Mouse (Mus musculus): ENCODE measurements around the gene Fgf16.

Fgf16 gene
- long read RNA-seq, experiment 1: 0 reads
- long read RNA-seq, experiment 2: 0 reads

GRCm38 (mm10) chrX:105764162-105765004, at the start of gene Fgf16:
Gene Fgf16 (plus strand): TSS chrX:105764279.
- intact Hi-C loops (cut with DNase I): no loop called here

GRCm38 (mm10) chrX:105714740-105715139, 49.3 kb upstream of the Fgf16 start:
- intact Hi-C loops (cut with DNase I): no loop called here

- intact Hi-C loops (cut with DNase I): no loop called here
These were observed 48.2 kb upstream of the Fgf16 start for GRCm38 (mm10) chrX:105715789-105716321.

- intact Hi-C loops (cut with DNase I): no loop called here
These were observed 45.7 kb upstream of the Fgf16 start for GRCm38 (mm10) chrX:105718388-105718787.

DNA sequence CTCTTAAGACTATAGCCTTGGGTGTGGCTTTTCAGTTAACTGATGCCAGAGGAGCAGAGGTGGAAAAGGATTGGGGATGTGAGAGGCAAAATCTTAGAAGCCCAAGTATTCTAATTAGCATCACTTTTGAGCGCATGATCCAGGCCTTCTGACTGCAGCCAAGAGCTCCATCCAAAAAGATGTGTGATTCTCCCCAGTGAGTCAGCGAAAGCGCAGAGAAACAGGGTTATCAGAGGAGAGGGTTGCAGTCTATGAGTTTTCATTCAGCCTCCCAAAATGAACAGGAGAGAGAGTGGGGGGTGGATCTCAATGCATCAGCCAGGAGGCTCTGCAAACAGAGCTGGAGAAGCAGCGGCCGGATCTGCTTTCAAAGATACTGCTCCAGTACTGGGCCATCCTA, 45.1 kb upstream of the Fgf16 start:
- intact Hi-C loops (cut with DNase I): no loop called here

GRCm38 (mm10) chrX:105724174-105724573, 39.9 kb upstream of the Fgf16 start:
- intact Hi-C loops (cut with DNase I): no loop called here

DNA sequence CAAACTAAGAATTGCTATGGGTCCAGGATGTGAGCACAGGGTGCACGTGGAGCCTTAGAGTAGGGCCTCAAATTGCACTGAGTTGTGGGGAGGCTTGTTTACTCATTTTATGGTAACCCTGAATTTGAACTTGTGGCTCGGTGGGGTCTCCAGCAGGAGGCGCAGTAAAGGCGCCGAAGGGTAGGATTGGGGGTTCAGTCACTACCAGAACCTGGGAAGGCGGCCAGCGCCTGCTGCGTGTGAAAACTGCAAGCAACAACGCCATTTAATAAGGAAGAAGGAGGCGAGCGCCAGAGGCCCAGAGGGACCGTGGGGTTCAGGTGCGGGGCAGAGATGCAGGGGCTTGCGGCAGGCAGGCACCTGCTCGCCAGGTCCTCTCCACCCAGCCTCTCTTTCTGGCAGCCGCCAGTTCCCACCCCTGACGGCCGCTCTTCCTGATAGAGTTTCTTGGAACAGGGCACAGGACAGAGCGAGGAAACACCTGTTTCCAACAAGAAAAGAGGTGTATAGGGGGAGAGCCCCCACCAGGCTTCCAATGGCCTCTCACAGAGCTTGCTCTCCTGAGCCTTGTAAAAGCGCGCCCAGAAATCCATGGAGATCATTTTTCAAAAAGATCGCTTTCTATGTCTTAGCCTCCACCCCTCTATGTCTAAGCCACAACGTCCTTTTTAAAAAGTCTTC, 1.1 kb upstream of the Fgf16 start:
- intact Hi-C loops (cut with DNase I): no loop called here

- intact Hi-C loops (cut with DNase I): no loop called here
These were observed 467 bp upstream of the Fgf16 start for GRCm38 (mm10) chrX:105763612-105764011.

DNA sequence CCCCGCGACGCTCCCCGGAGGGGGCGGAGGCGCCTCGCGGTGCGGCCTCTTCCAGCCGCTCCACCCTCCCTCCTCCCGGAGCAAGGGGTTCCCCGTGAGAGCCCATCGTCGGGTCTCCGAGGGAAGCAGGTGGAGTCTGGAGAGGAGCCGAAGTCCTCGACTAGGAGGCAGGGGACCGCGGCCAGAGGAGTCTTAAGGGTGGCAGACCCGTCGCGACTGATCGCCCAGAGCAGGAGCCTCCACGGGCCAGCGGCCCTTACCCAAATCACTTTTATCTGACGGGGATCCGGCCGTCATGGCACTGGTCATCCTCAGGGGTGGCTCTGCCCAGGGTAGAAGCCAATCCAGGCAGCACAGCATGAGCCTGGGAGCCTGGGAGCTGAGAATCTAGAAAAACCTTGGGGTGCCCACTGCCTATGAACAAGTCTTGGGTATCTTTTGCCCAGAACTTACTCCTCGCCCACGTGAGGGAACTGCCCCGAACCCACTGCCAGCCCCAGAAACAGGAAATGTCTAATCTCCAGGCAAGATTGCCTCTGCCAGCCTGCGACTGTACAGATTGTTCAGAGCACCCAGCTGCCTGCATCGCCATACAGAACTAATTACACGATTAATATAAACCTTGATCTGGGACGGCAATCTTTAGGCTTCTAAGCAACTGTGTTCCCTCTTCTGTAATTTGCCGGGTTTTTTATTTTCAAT, 1.1 kb downstream of the Fgf16 start:
- intact Hi-C loops (cut with DNase I): no loop called here

GRCm38 (mm10) chrX:105766013-105766412, 1.9 kb downstream of the Fgf16 start:
- intact Hi-C loops (cut with DNase I): no loop called here

DNA sequence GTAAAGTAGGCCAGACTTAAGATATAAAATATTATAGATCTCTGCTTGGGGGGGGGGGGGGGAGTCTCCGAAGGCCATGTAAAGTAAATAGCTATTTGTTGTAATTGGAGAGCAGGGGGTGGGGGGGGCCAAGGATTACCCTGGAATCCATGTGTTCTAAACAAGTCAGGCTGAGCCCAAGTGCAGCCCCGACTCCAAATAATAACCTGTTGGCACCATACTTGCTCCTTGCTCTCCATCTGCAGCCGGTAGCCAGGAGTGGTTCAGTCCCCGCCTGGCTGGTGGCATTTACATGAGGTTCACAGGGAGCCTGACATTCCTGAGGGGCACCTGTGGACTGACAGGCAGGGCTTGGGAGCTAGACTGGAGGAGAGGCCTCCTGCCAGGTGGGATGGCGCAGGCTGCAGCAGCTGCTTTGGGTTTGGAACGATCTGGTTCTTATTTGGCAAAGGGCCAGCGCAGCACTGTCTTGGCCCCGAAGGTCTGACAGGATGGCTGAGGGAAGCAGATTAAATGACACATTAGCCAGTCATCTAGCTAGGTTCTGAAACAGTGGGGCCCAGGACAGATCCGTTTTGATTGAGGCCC, 3.2 kb downstream of the Fgf16 start:
- intact Hi-C loops (cut with DNase I): no loop called here

- intact Hi-C loops (cut with DNase I): no loop called here
These were observed 3.9 kb downstream of the Fgf16 start for GRCm38 (mm10) chrX:105767932-105768331.

DNA sequence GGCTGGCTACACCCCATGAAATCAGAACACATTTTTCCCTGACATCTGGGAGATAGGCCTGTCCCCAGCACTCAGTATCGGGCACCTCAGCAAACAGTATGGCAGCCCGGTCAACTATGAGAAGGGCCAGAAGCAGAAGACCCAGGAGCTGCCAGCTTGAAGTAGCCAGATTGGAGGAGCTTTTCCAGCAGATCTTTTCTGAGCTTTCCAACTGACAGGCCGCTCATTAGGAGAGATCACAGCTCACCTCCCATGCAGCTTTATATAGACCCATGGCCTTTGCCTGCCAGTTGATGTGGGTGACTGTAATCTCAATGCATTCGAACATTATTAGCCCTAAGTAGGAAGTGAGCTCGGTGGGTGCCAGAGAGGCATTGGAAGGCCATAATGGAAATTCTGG, 9.2 kb downstream of the Fgf16 start:
- intact Hi-C loops (cut with DNase I): no loop called here

- intact Hi-C loops (cut with DNase I): no loop called here
These were observed 30.8 kb downstream of the Fgf16 start for GRCm38 (mm10) chrX:105794806-105795403.

DNA sequence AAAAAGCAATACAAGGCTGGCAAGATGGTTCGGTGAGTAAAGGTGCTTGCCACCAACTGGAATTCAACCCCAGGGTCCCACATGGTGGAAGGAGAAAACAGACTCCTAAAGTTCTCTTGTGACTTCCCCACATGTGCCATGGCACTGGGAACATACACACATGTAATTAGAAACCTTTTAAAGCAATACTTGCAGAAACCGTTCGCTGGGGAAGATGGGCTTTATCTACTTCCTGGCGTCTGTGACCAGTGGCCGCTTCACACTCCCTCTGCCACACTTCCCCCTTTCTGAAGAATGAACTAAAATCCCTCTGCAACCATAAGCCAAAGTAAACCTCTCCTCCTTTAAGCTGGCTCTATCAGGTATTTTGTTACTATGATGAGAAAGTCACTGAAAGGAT, 60.4 kb downstream of the Fgf16 start:
- intact Hi-C loops (cut with DNase I): no loop called here

Data from adrenal gland (tissue).